Comparison of ENCODE assay signal across 8 mouse cellular contexts in genomic region chr7:30168914-30169582, GRCm38 (mm10). TPM values are rescaled to one million over a fixed set of nuclear protein-coding genes. Genes with fewer than 3 reads are reported as not detected.
A peak's percentile ranks its signal among the peaks of the same experiment; 100 is the strongest.
DNase-seq lines count a peak whose midpoint lies in the region; ATAC-seq and TF ChIP-seq lines count a peak whose summit lies in the region.

No protein-coding gene starts in this region.

- H3K9me3 ChIP-seq in hindbrain, postnatal 0 days (ENCODE audit: low read length), result 0 out of 2 replicates have a peak, but pooled peaks cover under 1% of the 10 kb centered on the region
- H3K9me3 ChIP-seq in midbrain, embryonic 15.5 days, result no peaks in the 10 kb centered on the region

- H3K4me2 ChIP-seq in hindbrain, postnatal 0 days (ENCODE audit: low read depth, low read length), result peak overlapping the region; percentile 67
- H3K4me2 ChIP-seq in midbrain, embryonic 15.5 days, result peak overlapping the region; percentile 59

- TF ChIP-seq CTCF in spleen, adult 2 months (IDR thresholded peaks at IDR 0.05; ENCODE audit: extremely low read depth, insufficient read depth, insufficient read length, insufficient replicate concordance), result no peak
- TF ChIP-seq CTCF in hindbrain, postnatal 0 days (IDR thresholded peaks at IDR 0.05; ENCODE audit: low read depth), result no peak

- peaks cover 5% of the 10 kb centered on the region for H3K4me1 ChIP-seq in spleen, adult 2 months (ENCODE audit: control insufficient read depth, insufficient read depth, insufficient read length)
- H3K4me1 ChIP-seq in hindbrain, postnatal 0 days (ENCODE audit: insufficient read depth, low read length), result peaks cover 11% of the 10 kb centered on the region
- H3K4me1 ChIP-seq in midbrain, embryonic 15.5 days, result peaks cover 27% of the 10 kb centered on the region

- ATAC-seq in hindbrain, postnatal 0 days, result peak; percentile 49; the same call in 1 of the 2 replicates
- ATAC-seq in midbrain, embryonic 15.5 days (replicated peaks), result peak; percentile 46

- H3K27me3 ChIP-seq in spleen, adult 2 months (ENCODE audit: control insufficient read depth, insufficient read depth, low read length), result no peaks in the 10 kb centered on the region
- no peaks in the 10 kb centered on the region for H3K27me3 ChIP-seq in hindbrain, postnatal 0 days (ENCODE audit: insufficient read depth, low read length)
- no peaks in the 10 kb centered on the region for H3K27me3 ChIP-seq in midbrain, embryonic 15.5 days (replicated peaks)

- no peak for TF ChIP-seq POLR2A in spleen, adult 2 months (IDR thresholded peaks at IDR 0.05; ENCODE audit: low read depth, low read length)

- peak overlapping the region; percentile 79 for H3K27ac ChIP-seq in spleen, adult 2 months (ENCODE audit: insufficient read depth, low read length)
- H3K27ac ChIP-seq in hindbrain, postnatal 0 days, result peak overlapping the region; percentile 93
- H3K27ac ChIP-seq in midbrain, embryonic 15.5 days, result peak overlapping the region; percentile 95

- H3K4me3 ChIP-seq in spleen, adult 2 months (ENCODE audit: extremely low read depth, insufficient read depth, insufficient read length), result peak overlapping the region; percentile 88
- peak overlapping the region; percentile 68 for H3K4me3 ChIP-seq in hindbrain, postnatal 0 days (ENCODE audit: low read length)
- peak overlapping the region; percentile 71 for H3K4me3 ChIP-seq in midbrain, embryonic 15.5 days

- H3K36me3 ChIP-seq in spleen, adult 2 months (ENCODE audit: control insufficient read depth, insufficient read depth, low read length), result no peaks in the 10 kb centered on the region
- no peaks in the 10 kb centered on the region; the same call in 1 of the 2 replicates for H3K36me3 ChIP-seq in hindbrain, postnatal 0 days (ENCODE audit: insufficient read depth, low read length)
- H3K36me3 ChIP-seq in midbrain, embryonic 15.5 days (replicated peaks), result peaks cover 15% of the 10 kb centered on the region

- peak overlapping the region; percentile 80 for H3K9ac ChIP-seq in hindbrain, postnatal 0 days (replicated peaks; ENCODE audit: low read length)
- peak overlapping the region; percentile 63 for H3K9ac ChIP-seq in midbrain, embryonic 15.5 days

- DNase-seq in cerebellum, adult 9-10 months, result peak; percentile 41
- no peak for DNase-seq in cerebellum, postnatal 25 days
- no peak for DNase-seq in spleen, adult 2 months (ENCODE audit: low read depth in 1 of 2, low spot score in 2 of 2)
- DNase-seq in spleen, postnatal 10 days (ENCODE audit: low spot score in 2 of 2), result no peak
- DNase-seq in hindbrain, postnatal 0 days (ENCODE audit: low spot score), result peak; percentile 75
- no peak for DNase-seq in adrenal gland, postnatal 25 days
- DNase-seq in layer of hippocampus, adult 11-12 months (ENCODE audit: low spot score), result no peak

- under 1% methylated on average over 21 of the region's 21 CpGs for WGBS in spleen, adult 2 months
- 2% methylated on average over 21 of the region's 21 CpGs for WGBS in hindbrain, postnatal 0 days
- 2% methylated on average over 21 of the region's 21 CpGs for WGBS in midbrain, embryonic 15.5 days

RNA-seq across cellular contexts. Expression of gene Zfp146, which starts 0.5 kb away (rescaled TPM):
- 7.3 and 8.8 TPM in 2 replicates for polyA plus RNA-seq in spleen, adult 2 months (2012; rRNA removed)
- total RNA-seq in hindbrain, postnatal 0 days (2014; rRNA removed), result 40.6 and 46.4 TPM in 2 replicates
- 10.0 and 10.2 TPM in 2 replicates for polyA plus RNA-seq in hindbrain, postnatal 0 days (2015; fragmentation: Nextera tagmentation; extraction: Ambion mirVana)
- polyA plus RNA-seq in midbrain, embryonic 15.5 days (2015; fragmentation: Nextera tagmentation; extraction: Ambion mirVana), result 13.7 and 15.4 TPM in 2 replicates
- total RNA-seq in adrenal gland, postnatal 25 days (2021), result 45.3 and 50.2 TPM in 2 replicates

RNA-seq across cellular contexts. Expression of gene Cox7a1, which starts 14.9 kb away (rescaled TPM):
- 0.43 and 0.52 TPM in 2 replicates for polyA plus RNA-seq in spleen, adult 2 months (2012; rRNA removed)
- not detected in 2 replicates for total RNA-seq in hindbrain, postnatal 0 days (2014; rRNA removed)
- 8.1 and 9.7 TPM in 2 replicates for polyA plus RNA-seq in hindbrain, postnatal 0 days (2015; fragmentation: Nextera tagmentation; extraction: Ambion mirVana)
- polyA plus RNA-seq in midbrain, embryonic 15.5 days (2015; fragmentation: Nextera tagmentation; extraction: Ambion mirVana), result 6.5 and 6.8 TPM in 2 replicates
- total RNA-seq in adrenal gland, postnatal 25 days (2021), result 288 and 306 TPM in 2 replicates

RNA-seq across cellular contexts. Expression of gene Capns1, which starts 29.6 kb away (rescaled TPM):
- 414 and 469 TPM in 2 replicates for polyA plus RNA-seq in spleen, adult 2 months (2012; rRNA removed)
- 289 and 322 TPM in 2 replicates for total RNA-seq in hindbrain, postnatal 0 days (2014; rRNA removed)
- 83.8 and 84.6 TPM in 2 replicates for polyA plus RNA-seq in hindbrain, postnatal 0 days (2015; fragmentation: Nextera tagmentation; extraction: Ambion mirVana)
- 69.8 and 81.5 TPM in 2 replicates for polyA plus RNA-seq in midbrain, embryonic 15.5 days (2015; fragmentation: Nextera tagmentation; extraction: Ambion mirVana)
- 624 and 670 TPM in 2 replicates for total RNA-seq in adrenal gland, postnatal 25 days (2021)

RNA-seq across cellular contexts. Expression of gene Zfp382, which starts 47.3 kb away (rescaled TPM):
- polyA plus RNA-seq in spleen, adult 2 months (2012; rRNA removed), result 0.92 and 1.9 TPM in 2 replicates
- total RNA-seq in hindbrain, postnatal 0 days (2014; rRNA removed), result 7.5 and 12.7 TPM in 2 replicates
- polyA plus RNA-seq in hindbrain, postnatal 0 days (2015; fragmentation: Nextera tagmentation; extraction: Ambion mirVana), result 11.9 and 13.2 TPM in 2 replicates
- 23.4 and 24.9 TPM in 2 replicates for polyA plus RNA-seq in midbrain, embryonic 15.5 days (2015; fragmentation: Nextera tagmentation; extraction: Ambion mirVana)
- 3.6 and 4.9 TPM in 2 replicates for total RNA-seq in adrenal gland, postnatal 25 days (2021)

Comparison
In these comparisons a context has a peak if more than half of its experiments do, and no peak if none do; other contexts are left out.
1. DNase-seq: peak in cerebellum, adult 9-10 months (single experiment) and hindbrain, postnatal 0 days (single experiment); none in cerebellum, postnatal 25 days (0 of 2), spleen, adult 2 months (0 of 2), spleen, postnatal 10 days (0 of 2), adrenal gland, postnatal 25 days (single experiment) and layer of hippocampus, adult 11-12 months (single experiment).
2. Peak in every context shown above with its lines, with median percentiles within 50 percentile points of each other: H3K27ac ChIP-seq and H3K4me3 ChIP-seq.